ENCODE assay signal across 9 mouse cellular contexts in the genomic region with DNA sequence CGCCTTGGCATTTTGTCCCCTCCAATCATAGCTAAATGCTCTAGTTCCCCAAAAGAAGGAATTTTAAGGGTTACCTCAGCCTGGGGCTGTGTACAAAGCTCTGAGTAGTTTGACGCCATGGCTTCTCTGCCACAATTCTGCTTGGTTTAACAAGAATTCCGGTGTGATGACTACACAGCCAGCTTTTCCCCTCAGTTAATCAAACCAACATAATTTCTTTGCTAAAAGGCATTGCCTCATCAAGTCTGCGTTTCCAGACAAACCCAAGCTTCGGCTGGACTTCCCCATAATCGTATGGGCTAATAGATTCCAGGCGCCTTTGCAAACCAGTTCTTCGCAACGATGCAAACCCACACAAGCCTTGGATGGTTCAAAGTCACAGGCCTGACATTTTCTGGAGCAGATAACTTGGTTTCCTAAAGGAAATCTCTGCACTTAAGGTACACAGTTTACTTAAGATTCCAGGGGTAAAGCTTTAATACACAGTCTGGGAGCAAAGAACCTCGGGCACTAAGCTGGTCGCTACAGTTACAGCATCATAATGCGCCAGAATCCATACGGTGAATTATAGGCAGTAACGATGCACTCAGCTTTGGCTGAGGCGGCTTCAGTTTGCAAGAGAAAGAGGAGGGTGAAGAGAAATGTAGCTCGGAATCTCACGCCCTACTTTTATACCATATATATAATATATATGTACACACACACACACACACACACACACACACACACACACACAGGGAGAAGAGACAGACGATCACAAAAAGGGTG. TPM values are rescaled to one million over a fixed set of nuclear protein-coding genes. Genes with fewer than 3 reads are reported as not detected.
DNase-seq lines count a peak whose midpoint lies in the region; ATAC-seq lines count a peak whose summit lies in the region.
"Had no signal": no experiment of that assay in that cellular context is flagged by ENCODE, and none has a peak within 500 bp of the region (broad histone marks: within the 10 kb centered on the region; RNA-seq: fewer than 3 reads in every experiment).

No protein-coding gene starts in this region.

- H3K27me3 ChIP-seq in heart, embryonic 16.5 days (ENCODE audit: control insufficient read depth, insufficient read depth, low read length) = no peaks in the 10 kb centered on the region
- no peaks in the 10 kb centered on the region for H3K27me3 ChIP-seq in forebrain, embryonic 14.5 days (replicated peaks; ENCODE audit: control insufficient read depth, insufficient read depth, low read length)

- peak overlapping the region; percentile 80 for H3K9ac ChIP-seq in heart, embryonic 16.5 days (ENCODE audit: low read length)
- H3K9ac ChIP-seq in forebrain, embryonic 14.5 days (ENCODE audit: low read length) = peak overlapping the region; percentile 88

- 67% methylated on average over 18 of the region's 18 CpGs for WGBS in heart, embryonic 16.5 days
- WGBS in forebrain, embryonic 14.5 days = 48% methylated on average over 18 of the region's 18 CpGs

- H3K36me3 ChIP-seq in heart, embryonic 16.5 days (ENCODE audit: control insufficient read depth, insufficient read depth) = no peaks in the 10 kb centered on the region
- H3K36me3 ChIP-seq in forebrain, embryonic 14.5 days (ENCODE audit: control insufficient read depth, insufficient read depth, low read length) = no peaks in the 10 kb centered on the region

- H3K9me3 ChIP-seq in heart, embryonic 16.5 days (replicated peaks; ENCODE audit: control insufficient read depth, low read length) = no peaks in the 10 kb centered on the region
- H3K9me3 ChIP-seq in forebrain, embryonic 14.5 days (replicated peaks; ENCODE audit: control insufficient read depth, low read length) = no peaks in the 10 kb centered on the region

- no peak for DNase-seq in heart, postnatal 25 days (ENCODE audit: low spot score)
- DNase-seq in NIH3T3 (ENCODE audit: low read depth) = peak; percentile 85
- DNase-seq in forebrain, embryonic 14.5 days (ENCODE audit: low spot score) = peak; percentile 59
- DNase-seq in thymus, postnatal 36 days = no peak
- no peak for DNase-seq in urinary bladder, adult 2 months (ENCODE audit: low spot score)
- DNase-seq in ovary, postnatal 10 days (ENCODE audit: low spot score) = no peak

- peaks cover 2% of the 10 kb centered on the region; the same call in 1 of the 2 replicates for H3K4me1 ChIP-seq in heart, embryonic 16.5 days (ENCODE audit: control insufficient read depth, insufficient read depth, low read length)
- no peaks in the 10 kb centered on the region for H3K4me1 ChIP-seq in forebrain, embryonic 14.5 days (ENCODE audit: control insufficient read depth, insufficient read depth, low read length)

- no peak for ATAC-seq in heart, embryonic 16.5 days (replicated peaks; ENCODE audit: extremely low read depth, insufficient read depth, low FRiP score)
- no peak for ATAC-seq in forebrain, embryonic 14.5 days
- peak; percentile 7; the same call in 1 of the 2 replicates for ATAC-seq in megakaryocyte progenitor cell, adult 5-6 weeks (replicated peaks; ENCODE audit: poor library complexity)

- H3K27ac ChIP-seq in heart, embryonic 16.5 days (ENCODE audit: low read length) = peak overlapping the region; percentile 28
- H3K27ac ChIP-seq in forebrain, embryonic 14.5 days (ENCODE audit: low read depth, low read length) = peak overlapping the region; percentile 83
- H3K27ac ChIP-seq: macrophage had no signal

- H3K4me3 ChIP-seq in heart, embryonic 16.5 days (ENCODE audit: low read length) = peak overlapping the region; percentile 58
- H3K4me3 ChIP-seq in forebrain, embryonic 14.5 days (ENCODE audit: low read depth, low read length) = peak overlapping the region; percentile 71

- peak overlapping the region; percentile 79 for H3K4me2 ChIP-seq in heart, embryonic 16.5 days (ENCODE audit: low read depth, low read length)
- peak overlapping the region; percentile 59 for H3K4me2 ChIP-seq in forebrain, embryonic 14.5 days (ENCODE audit: low read length)

- intact Hi-C loops in heart, postnatal 25 days (cut with DNase I) = loop anchor here (5.0 kb wide), 2 partner anchors 42 to 48 kb away; no protein-coding TSS in a partner anchor

RNA-seq across cellular contexts. Expression of a gene that starts 1.2 kb away (rescaled TPM):
- 5.5 and 6.3 TPM in 2 replicates for polyA plus RNA-seq in heart, embryonic 16.5 days (2015; fragmentation: Nextera tagmentation; extraction: Ambion mirVana)
- total RNA-seq in heart, postnatal 25 days (2021) = 1 to 10 TPM in 1 of 2 experiments, under 1 TPM in 1; 0.47 to 1.0 TPM
- 141 and 147 TPM in 2 replicates for polyA plus RNA-seq in forebrain, embryonic 14.5 days (2014; fragmentation: Nextera tagmentation; extraction: Ambion mirVana)
- total RNA-seq in megakaryocyte progenitor cell, adult 5-6 weeks (2015) = not detected in 2 replicates
- total RNA-seq in megakaryocyte progenitor cell, adult 5-6 weeks (2017) = not detected in 2 replicates
- 2.9 and 4.1 TPM in 2 replicates for polyA plus RNA-seq in urinary bladder, adult 2 months (2012; rRNA removed)
- polyA plus RNA-seq: macrophage had no signal

Comparison
In these comparisons a context has a peak if more than half of its experiments do, and no peak if none do; other contexts are left out.
1. DNase-seq: peak in NIH3T3 (single experiment) and forebrain, embryonic 14.5 days (single experiment); none in heart, postnatal 25 days (single experiment), thymus, postnatal 36 days (0 of 2), urinary bladder, adult 2 months (single experiment) and ovary, postnatal 10 days (single experiment).
2. RNA of a gene that starts 1.2 kb away (polyA plus RNA-seq): 141 to 147 TPM in forebrain, embryonic 14.5 days; 5.5 to 6.3 TPM in heart, embryonic 16.5 days and 2.9 to 4.1 TPM in urinary bladder, adult 2 months; every median in the first group is over 10 times any median in the second.